In the genomic region with DNA sequence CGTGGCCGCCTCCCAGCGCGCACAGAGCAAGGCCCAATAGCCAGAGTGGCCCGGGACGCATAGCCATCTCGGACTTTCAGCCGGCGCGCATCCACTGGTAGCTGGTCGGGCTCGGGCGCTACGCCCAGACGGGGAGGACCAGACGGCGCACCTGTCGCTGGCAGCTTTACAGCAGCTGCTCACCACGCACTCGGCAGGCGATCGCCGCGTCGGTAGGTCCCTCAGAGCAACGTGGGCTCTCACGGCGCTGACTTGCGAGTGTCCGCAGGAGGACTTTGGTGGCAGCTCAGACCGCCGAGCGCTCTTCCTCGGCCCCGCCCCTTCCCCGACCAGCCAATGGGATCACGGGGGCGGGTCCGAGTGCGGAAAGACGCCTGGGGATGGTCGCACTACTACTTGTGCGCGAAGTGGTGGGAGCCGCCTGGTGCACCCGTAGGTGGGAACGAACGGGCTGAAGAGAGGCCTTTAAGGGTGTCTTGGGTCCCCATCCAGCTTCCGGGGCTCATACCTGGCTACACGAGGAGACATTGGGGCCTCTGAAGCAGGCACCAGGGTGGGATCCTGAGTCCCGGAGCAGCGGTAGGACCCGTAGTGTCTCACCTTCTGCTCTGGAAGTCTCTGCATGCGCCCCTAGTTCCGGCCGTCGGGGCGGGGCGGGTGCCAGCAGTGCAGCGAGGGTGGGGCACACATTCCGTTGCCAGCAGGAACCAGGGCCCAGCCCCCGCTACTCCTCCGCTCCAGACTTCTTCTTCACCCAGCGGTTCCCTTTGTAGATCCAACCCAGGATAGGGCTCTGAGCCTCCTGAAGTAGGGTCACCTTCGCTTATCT, we compare ENCODE assay signal across 8 mouse cellular contexts. TPM values are rescaled to one million over a fixed set of nuclear protein-coding genes. Genes with fewer than 3 reads are reported as not detected.
A peak's percentile ranks its signal among the peaks of the same experiment; 100 is the strongest.
DNase-seq lines count a peak whose midpoint lies in the region; ATAC-seq and TF ChIP-seq lines count a peak whose summit lies in the region.

A gene (minus strand): TSS at position 611 of the 829 bp plus-strand sequence.

- peak; percentile 76 for ATAC-seq in hindbrain, postnatal 0 days
- ATAC-seq in liver, embryonic 11.5 days (replicated peaks; ENCODE audit: low FRiP score) = peak; percentile 84
- ATAC-seq in monocyte, adult 5-6 weeks (replicated peaks; ENCODE audit: insufficient number of reproducible peaks, low FRiP score, low TSS enrichment, poor library complexity, severe bottlenecking) = peak; percentile 52
- ATAC-seq in stomach, embryonic 14.5 days (ENCODE audit: insufficient number of reproducible peaks, insufficient read depth, low FRiP score, low read depth) = peak; percentile 80

- no peak within 1 kb of the TSS; the same call in 1 of the 2 replicates for H3K9ac ChIP-seq in hindbrain, postnatal 0 days (replicated peaks; ENCODE audit: low read length)
- H3K9ac ChIP-seq in liver, embryonic 11.5 days (ENCODE audit: low read depth, low read length) = peak within 1 kb of the TSS; percentile 49
- H3K9ac ChIP-seq in stomach, embryonic 14.5 days (replicated peaks; ENCODE audit: low read depth, low read length) = no peak within 1 kb of the TSS; the same call in 1 of the 2 replicates

- WGBS in hindbrain, postnatal 0 days = 1% methylated on average over 65 of the region's 65 CpGs
- WGBS in liver, embryonic 11.5 days = under 1% methylated on average over 65 of the region's 65 CpGs
- under 1% methylated on average over 65 of the region's 65 CpGs for WGBS in stomach, embryonic 14.5 days

- TF ChIP-seq CTCF in hindbrain, postnatal 0 days (IDR thresholded peaks at IDR 0.05; ENCODE audit: low read depth) = no peak

- H3K9me3 ChIP-seq in hindbrain, postnatal 0 days (ENCODE audit: low read length) = no peaks in the 10 kb centered on the region
- H3K9me3 ChIP-seq in liver, embryonic 11.5 days (ENCODE audit: control insufficient read depth, low read length) = no peaks in the 10 kb centered on the region
- H3K9me3 ChIP-seq in stomach, embryonic 14.5 days (ENCODE audit: control insufficient read depth, low read depth, low read length) = no peaks in the 10 kb centered on the region

- H3K4me2 ChIP-seq in hindbrain, postnatal 0 days (ENCODE audit: low read depth, low read length) = peak within 1 kb of the TSS; percentile 67
- H3K4me2 ChIP-seq in liver, embryonic 11.5 days = peak within 1 kb of the TSS; percentile 97
- peak within 1 kb of the TSS; percentile 84 for H3K4me2 ChIP-seq in stomach, embryonic 14.5 days (replicated peaks; ENCODE audit: low read depth, low read length)

- H3K27me3 ChIP-seq in hindbrain, postnatal 0 days (ENCODE audit: insufficient read depth, low read length) = peaks cover 10% of the 10 kb centered on the region
- H3K27me3 ChIP-seq in liver, embryonic 11.5 days (replicated peaks; ENCODE audit: control insufficient read depth, insufficient read depth, low read length) = peaks cover 40% of the 10 kb centered on the region
- H3K27me3 ChIP-seq in stomach, embryonic 14.5 days (ENCODE audit: control insufficient read depth, insufficient read depth, low read length) = peaks cover 35% of the 10 kb centered on the region

- no peak within 1 kb of the TSS for H3K27ac ChIP-seq in hindbrain, postnatal 0 days
- H3K27ac ChIP-seq in liver, embryonic 11.5 days (ENCODE audit: low read depth, low read length) = no peak within 1 kb of the TSS
- no peak within 1 kb of the TSS for H3K27ac ChIP-seq in stomach, embryonic 14.5 days (ENCODE audit: low read length)

- H3K4me3 ChIP-seq in hindbrain, postnatal 0 days (ENCODE audit: low read length) = peak within 1 kb of the TSS; percentile 42
- H3K4me3 ChIP-seq in liver, embryonic 11.5 days (ENCODE audit: low read depth, low read length) = peak within 1 kb of the TSS; percentile 67
- H3K4me3 ChIP-seq in stomach, embryonic 14.5 days (ENCODE audit: low read depth, low read length) = peak within 1 kb of the TSS; percentile 47

- peak; percentile 81 to 82 for DNase-seq in cerebellum, postnatal 10 days
- DNase-seq in cerebellum, adult 8-10 months = no peak
- peak; percentile 34 for DNase-seq in c-Kit-positive CD71-positive TER-119-positive erythroid progenitor cells, embryonic 14.5 days (ENCODE audit: low spot score)
- DNase-seq in gastrocnemius, postnatal 10 days = peak; percentile 68
- DNase-seq in hindbrain, postnatal 0 days (ENCODE audit: low spot score) = peak; percentile 75
- peak; percentile 84 for DNase-seq in liver, embryonic 11.5 days (ENCODE audit: low spot score)

- H3K4me1 ChIP-seq in hindbrain, postnatal 0 days (ENCODE audit: insufficient read depth, low read length) = peaks cover 7% of the 10 kb centered on the region; the same call in 1 of the 2 replicates
- H3K4me1 ChIP-seq in liver, embryonic 11.5 days (replicated peaks; ENCODE audit: control insufficient read depth, insufficient read depth, low read length) = peaks cover 8% of the 10 kb centered on the region
- no peaks in the 10 kb centered on the region; the same call in 1 of the 2 replicates for H3K4me1 ChIP-seq in stomach, embryonic 14.5 days (ENCODE audit: control insufficient read depth, insufficient read depth, low read length)

- no peaks in the 10 kb centered on the region; the same call in 1 of the 2 replicates for H3K36me3 ChIP-seq in hindbrain, postnatal 0 days (ENCODE audit: insufficient read depth, low read length)
- H3K36me3 ChIP-seq in liver, embryonic 11.5 days (ENCODE audit: control insufficient read depth, insufficient read depth, low read length) = no peaks in the 10 kb centered on the region
- H3K36me3 ChIP-seq in stomach, embryonic 14.5 days (ENCODE audit: control insufficient read depth, insufficient read depth, low read length) = no peaks in the 10 kb centered on the region

RNA-seq across cellular contexts. Expression of the gene that starts here (rescaled TPM):
- under 1 TPM in 1 of 2 experiments, not detected in 1; 0.59 TPM for total RNA-seq in gastrocnemius, postnatal 10 days (2021)
- total RNA-seq in hindbrain, postnatal 0 days (2014; rRNA removed) = 0.10 and 0.18 TPM in 2 replicates
- 0.32 and 0.44 TPM in 2 replicates for polyA plus RNA-seq in hindbrain, postnatal 0 days (2015; fragmentation: Nextera tagmentation; extraction: Ambion mirVana)
- polyA plus RNA-seq in liver, embryonic 11.5 days (2014; fragmentation: Nextera tagmentation; extraction: Ambion mirVana) = 0.42 and 0.63 TPM in 2 replicates
- not detected in 3 replicates for total RNA-seq in monocyte, adult 5-6 weeks (2017)
- 0.55 TPM in 1 of 2 replicates, not detected in the other for polyA plus RNA-seq in stomach, embryonic 14.5 days (2014; fragmentation: Nextera tagmentation; extraction: Ambion mirVana)

Comparison
In these comparisons a context has a peak if more than half of its experiments do, and no peak if none do; other contexts are left out.
1. Peak in DNase-seq in gastrocnemius, postnatal 10 days; RNA of the gene not detected or under 1 TPM.
2. Peak in DNase-seq, ATAC-seq, H3K4me3 ChIP-seq and H3K4me2 ChIP-seq in hindbrain, postnatal 0 days; RNA of the gene not detected or under 1 TPM.
3. Peak in DNase-seq, ATAC-seq, H3K4me3 ChIP-seq, H3K9ac ChIP-seq and H3K4me2 ChIP-seq in liver, embryonic 11.5 days; RNA of the gene not detected or under 1 TPM.
4. Peak in ATAC-seq in monocyte, adult 5-6 weeks; RNA of the gene not detected or under 1 TPM.
5. Peak in ATAC-seq, H3K4me3 ChIP-seq and H3K4me2 ChIP-seq in stomach, embryonic 14.5 days; RNA of the gene not detected or under 1 TPM.